Mouse (Mus musculus) frontal cortex, adult 2 months (tissue): ENCODE measurements around the gene Krt2. TPM values are rescaled to one million over a fixed set of nuclear protein-coding genes. Genes with fewer than 3 reads are reported as not detected.

Experiments used
- DNase-seq, 2 experiments: peaks; one replicate each; pipeline ENCODE4 v3.0.0; 2022; ENCODE audit warnings: low spot score in 1 of 2; ENCODE audit errors: extremely low spot score in 1 of 2
- polyA plus RNA-seq: library from polyadenylated mRNA; depleted of rRNA; stranded (reverse); fragments of >200 nt; gene quantifications from 2 replicates; pipeline ENCODE4 v1.2.3, GENCODE M21; 2012; rRNA removed

Krt2 gene
- 0.02 TPM in 1 of 2 replicates, not detected in the other for polyA plus RNA-seq

DNA sequence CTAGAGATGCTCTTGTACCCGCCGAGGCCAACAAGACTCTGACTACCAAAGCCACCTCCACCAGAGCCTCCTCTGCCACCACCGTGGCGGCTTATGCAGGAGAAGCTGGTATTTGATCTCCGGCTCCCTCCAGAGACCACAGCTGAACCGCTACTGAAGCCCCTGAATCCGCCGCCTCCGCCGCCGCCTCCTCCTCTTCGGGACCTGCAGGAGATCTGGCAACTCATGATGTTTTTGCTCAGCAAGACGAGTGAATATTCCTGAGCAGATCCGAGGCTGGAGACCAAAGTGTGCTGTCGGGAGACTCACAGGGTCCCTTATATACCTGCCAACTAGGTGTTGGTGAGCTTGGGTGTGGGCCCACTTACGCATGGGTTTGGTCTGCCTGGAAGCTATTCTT lies at the start of gene Krt2:
Krt2 (minus strand) TSS at position 295 of the 400 bp plus-strand sequence.
- DNase-seq = no peak

DNA sequence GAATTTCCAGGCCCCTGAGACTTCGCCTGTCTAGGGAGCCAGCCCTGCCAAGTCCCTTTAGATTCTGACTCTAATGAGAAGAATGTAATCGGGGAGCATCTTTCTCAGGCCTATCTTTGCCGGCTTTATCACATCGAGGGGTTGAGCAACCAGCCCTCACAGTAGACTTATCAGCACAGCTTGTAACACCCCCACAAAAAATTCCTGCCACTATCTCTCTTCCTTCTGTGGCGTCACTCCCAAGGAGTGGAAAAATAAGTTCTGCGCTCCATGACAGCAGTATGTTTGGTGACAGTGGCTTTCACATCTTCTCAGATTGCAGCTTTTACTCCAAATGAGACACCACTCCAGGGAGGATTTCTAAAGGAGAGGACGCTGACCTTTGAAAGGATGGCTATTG lies 48.8 kb upstream of the Krt2 start:
- DNase-seq = peak; percentile 28 to 73

DNA sequence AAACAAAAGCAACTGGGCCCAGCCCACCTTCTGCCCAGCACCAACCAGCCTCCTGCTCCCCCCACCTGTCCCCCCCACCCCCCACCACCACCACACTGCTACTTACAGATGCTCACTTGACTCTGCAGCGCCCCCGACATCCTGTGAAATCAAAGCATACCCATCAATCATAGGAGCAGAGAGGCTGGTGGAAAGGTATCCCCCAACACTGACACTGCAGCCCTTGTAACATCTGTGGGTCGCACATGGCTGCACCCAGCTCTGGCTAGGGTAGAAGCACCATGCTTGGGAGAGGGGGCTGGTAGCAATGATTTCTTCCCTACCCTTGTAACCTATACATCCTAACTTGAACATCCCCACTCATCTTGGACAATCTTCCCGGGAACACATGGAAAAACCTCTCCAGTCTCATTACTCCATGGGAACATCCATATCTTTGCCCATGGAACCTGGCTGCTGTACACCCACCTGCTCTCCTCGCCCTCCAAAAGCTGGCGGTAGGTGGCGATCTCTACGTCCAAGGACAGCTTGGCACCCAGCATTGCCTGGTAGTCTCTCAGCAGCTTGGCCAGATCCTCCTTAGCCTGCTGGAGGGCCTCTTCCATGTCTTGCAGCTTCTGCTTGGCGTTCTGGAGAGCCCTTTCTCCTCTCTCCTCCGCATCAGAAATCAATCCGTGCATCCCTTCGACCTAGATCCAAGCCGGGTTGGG lies 42.6 kb upstream of the Krt2 start:
- DNase-seq = no peak

DNA sequence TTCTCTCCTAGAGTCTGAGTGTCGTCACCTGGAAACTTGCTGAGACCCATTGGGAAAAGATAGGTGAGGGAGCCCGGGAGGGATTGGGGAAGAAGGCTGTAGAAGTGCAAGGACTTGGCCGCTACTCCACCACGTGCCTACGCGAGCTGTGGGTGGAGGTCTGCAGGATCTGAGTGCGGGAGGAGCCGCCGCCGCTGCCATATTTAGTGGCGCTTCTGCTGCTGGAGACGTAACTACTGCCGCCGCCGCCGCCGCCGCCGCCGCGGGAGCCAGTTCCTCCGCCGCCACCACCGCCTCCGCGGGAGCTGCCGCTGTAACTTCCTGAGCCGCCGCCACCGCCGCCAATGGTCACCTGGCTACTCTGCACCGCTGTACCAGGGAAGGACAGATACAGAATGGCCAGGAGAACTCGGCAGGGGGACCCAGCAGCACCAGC lies 41.8 kb upstream of the Krt2 start:
- peak in 1 of 2 experiments; percentile 67 for DNase-seq

DNA sequence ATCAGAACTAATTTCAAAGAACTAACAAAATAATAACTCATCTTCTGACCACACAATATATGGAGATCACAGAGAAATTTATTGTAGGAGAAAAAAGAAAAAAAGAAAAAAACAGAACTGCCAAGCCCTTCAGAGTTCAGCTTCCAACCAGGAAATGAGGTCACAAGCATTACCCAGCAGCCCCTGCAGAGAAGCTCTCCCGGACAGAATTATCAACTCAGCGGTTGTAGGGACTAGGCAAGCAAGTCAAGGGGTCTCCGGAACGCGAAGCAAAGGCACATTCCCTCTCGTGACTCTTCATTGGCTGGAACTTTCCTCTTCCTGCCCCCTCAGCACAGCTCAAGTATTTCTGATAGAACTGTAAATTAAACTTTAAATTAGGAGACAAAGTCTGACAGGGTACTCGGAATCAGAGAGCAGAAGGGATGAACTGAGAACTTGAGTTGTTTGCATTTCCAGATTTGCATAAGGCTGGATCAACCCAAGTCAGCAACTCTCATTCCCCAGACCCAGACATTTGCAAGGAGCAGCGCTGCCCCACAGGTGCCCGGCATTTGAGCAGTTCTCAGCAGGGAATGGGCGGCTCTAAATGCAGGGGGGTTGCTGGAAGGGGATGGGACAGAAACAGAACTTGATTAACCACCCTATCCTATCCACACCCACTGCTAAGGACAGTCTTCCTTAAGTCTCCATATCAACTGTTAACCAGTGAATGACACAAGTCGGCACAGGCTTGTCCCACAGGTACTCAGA lies 40.9 kb upstream of the Krt2 start:
- no peak for DNase-seq

DNA sequence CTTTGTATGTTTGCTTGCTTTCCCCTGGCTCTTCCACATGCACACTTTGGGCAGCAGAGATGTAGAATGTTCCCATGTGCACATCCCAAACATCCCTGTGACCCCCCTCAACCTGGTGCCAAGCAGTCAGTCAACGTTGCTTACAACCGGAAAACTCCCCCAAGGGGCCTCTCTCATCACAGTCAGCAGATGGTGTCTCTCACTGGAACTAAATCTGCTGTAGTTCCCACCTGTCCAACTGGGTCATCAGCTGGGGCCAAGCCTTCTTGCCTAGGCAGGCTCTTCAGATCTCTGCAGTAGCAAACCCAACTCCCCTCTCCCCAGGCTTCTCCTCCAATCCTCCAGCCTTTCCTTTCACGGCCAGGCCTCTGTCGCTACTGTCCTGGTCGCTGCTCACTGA lies 38.7 kb upstream of the Krt2 start:
- no peak for DNase-seq

DNA sequence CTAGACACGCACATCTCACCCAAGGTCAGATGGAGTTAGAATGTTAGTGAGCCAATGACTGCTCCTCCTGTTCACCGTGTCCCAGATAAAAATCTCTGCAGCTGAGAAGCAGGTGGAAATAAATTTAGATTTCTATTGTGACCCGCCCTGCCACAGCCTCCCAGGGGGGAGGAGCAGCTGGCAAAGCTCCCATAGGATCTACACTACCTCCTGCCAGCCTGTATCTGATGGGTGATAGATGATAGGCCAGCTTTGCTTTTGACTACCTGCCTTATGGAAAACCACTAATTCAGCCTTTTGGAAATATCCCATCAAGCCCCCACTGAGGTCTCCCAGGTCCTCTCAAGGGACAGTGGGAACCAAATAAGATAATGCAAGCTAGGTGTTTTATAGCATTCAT lies 37.8 kb upstream of the Krt2 start:
- no peak for DNase-seq

DNA sequence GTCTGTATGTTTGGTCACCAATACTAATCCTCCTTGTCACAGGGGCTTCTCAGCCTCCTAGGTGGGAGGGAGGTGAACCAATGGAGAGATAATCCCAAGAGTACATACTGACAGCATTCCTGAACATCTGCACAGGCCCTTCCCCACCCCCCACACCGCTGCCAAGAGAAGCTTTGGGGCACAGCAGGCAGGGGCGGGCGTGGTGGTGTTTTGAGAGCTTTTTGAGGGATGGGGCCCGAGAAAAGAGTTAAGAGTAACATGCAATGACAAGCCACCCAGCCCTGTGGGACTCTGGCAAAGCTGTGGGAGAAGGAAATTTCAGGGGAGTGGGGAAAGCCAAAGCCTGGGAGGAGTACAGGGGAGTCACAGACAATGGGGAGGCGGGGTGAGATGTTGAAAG lies 36.3 kb upstream of the Krt2 start:
- DNase-seq = no peak

DNA sequence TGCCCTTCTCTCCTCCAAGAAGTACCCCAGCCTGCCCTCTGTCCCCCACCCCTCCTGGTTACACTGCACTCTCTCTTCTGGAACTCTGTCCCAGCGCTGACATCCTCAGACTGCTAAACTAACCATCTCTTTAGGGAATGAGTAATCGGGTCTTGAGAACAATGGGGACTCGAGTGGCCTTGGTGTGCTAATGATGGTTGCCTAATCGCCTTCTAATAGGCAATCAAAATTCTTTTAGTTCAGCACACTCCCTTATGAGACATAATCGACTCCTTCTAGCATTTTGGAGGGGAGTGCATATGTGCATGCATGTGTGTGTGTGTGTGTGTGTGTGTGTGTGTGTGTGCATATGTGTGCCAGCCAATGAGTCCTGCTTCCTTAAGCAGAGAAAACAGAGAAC lies 34.6 kb upstream of the Krt2 start:
- no peak for DNase-seq

DNA sequence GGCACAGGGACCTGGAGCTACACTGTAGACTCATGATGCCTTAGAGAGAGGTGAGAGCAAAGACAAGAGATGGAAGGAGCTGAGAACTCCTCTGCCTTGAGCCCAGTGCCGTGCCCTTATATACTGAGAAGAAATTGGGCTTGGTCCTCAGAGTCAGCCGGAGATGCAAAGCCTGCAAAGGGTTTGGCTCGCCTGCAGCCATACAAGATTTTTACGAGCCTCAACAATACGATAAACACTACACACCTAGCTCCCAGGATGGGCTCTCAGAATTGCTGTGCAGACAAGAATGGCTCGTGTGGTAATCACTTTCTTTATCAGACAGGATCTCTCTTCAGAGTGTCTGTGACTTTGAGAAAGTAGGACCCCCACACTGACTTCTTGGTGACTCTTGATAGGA lies 32.7 kb upstream of the Krt2 start, which contains the start of gene Krt1:
Krt1 (minus strand) TSS at position 101 of the 400 bp plus-strand sequence.
- DNase-seq = no peak

DNA sequence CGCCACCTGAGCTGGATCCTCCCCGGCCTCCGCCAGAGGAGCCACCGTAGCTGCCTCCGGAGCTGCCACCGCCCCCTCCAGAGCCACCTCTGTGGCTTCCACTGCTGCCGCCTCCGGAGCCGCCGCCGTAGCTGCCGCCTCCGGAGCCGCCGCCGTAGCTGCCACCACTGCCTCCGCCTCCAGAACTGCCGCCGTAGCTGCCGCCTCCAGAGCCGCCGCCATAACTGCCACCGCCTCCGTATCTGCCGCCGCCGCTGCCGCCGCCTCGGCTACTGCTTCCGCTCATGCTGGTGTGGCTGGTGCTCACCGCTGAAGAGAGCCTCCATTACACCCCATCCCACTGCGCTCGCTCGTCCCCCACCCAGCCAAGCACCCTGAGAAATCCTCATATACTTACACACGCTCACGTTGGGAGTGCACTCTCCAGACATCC lies 28.0 kb upstream of the Krt2 start:
- DNase-seq = peak in 1 of 2 experiments; percentile 59

DNA sequence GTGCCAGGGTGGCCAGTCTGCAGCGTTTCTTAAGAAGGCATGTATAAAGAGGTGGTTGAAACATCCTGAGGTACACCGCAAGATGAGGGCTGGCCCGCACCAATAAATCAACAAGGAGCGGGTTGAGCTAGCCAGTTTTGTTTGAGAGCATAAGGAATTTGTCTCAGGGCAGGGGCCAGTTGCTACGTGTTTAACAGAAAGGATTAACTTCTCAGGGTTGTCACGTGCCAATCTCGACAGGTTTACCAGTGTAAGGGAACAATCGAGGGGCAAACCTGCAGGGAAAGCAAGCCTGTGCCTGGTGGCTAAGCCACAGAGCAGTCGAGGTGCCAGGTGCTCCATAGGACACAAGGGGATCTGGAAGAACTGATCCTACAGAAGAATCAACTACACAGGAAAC lies 25.2 kb upstream of the Krt2 start:
- DNase-seq = no peak

DNA sequence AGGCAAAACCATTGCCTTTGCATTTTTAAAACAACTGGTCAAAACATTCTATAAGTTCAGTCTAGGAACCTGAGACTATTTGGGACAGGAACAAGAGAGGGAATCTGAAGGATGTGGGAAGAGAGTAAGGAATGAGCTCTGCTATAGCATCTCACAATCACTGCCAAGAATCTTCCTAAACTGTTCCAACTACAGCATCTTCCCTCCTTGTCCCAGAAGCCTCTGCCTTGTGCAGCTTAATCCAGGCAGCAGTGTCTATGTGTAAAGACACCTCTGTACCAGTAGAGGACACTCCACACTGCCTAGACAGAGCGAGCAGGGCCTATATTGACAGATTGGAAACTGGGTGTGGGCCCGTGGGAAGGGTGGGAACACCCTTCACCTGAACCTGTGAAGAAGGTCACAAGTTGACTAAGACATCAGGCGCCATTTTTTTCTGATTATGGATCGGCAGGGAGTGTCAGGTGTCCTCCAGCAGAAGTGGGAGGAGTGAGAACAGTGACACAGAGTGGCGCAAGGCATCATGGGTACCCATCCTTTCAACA lies 16.9 kb upstream of the Krt2 start:
- DNase-seq = peak in 1 of 2 experiments; percentile 37

DNA sequence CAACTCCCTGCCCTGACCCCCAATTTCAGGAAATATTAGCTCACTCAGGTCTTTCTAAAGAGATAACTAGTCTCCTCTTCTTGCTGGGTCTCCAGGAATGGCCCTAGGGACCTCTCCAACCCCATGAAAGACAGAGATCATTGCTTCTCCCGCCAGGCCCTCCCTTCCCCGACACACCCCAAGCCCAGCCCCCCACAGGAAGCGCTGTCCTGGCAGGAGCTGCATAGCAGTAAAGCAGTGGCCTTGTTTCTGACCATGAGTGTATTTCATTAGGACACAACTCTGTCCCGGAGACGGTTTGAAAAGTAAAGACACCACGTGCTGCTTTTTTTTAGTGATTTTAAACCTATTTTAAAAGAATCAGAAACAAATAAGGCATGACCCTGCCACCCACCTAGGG lies 15.2 kb upstream of the Krt2 start:
- DNase-seq = no peak

DNA sequence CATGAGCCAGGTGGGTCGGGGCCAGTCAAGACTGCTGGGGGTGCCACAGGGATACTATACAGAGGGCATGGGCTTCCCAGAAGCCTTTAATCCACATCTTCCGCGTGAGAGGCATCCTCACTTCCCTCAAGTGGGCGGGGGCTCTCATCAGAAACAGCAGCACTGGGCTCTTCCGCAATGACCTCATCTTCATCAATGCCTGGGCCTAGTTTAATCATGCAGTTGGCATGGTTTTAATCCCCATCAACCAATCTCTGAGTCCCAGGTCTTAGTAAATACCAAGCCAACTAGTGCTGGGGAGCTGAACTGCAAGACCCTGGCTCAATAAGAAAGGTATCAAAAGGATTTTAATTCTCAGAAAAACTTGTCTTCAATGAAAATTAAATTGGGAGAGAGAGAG lies 11.5 kb upstream of the Krt2 start:
- no peak for DNase-seq

DNA sequence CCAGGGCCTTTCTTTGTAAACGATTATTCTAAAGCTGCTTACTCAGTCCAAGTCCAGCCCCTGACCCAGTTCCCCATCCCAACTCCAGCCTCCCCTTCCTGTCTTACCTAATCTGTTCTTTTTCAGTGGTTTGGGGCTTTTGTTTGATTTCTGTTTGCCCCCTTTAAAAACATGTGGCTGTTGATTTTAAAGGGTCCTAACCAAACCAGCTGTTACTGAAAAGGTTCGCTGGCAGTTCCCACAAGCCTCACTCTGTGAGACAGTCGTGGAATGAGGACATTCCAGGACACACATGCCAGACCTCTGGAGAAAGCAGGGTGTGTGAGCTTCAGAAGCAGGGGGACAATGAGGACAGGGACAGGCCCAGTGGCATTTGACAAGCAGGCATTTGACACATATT lies 3.8 kb upstream of the Krt2 start:
- no peak for DNase-seq

DNA sequence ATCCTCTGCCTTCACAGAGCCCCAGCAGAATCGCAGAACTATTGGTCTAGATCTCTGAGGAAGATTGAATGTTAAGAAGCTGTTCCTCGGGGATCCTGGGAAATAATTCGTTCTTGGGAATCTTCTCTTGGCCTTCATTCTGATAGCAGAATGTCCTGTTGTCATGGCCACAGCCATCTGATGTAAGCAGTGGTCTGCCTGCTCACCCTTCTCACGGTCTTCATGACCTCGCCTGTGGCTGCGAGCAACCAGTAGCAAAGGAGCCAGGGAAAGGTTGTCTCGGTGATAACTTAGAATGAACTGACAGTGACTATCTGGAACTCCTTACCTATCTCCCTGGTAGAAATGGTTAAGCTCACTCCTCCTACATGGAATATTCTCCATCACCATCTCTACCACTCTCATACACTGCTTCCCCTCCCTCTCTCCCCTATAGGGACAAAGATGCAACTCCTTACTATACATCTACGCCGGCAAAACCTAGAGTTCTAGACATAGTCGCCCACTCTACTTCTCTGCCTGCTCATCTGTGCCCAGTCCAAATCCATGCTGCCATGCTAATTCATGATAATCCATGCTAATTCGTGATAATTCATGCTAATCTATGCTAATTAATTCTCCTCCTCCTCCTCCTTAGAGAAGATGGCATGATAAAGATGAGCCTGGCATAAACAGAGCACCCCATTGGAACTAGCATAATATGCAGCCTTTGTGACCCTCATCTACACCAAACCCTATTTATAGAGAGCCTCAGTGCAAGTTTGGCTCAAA lies 14.7 kb downstream of the Krt2 start:
- DNase-seq = peak; percentile 50 to 68

DNA sequence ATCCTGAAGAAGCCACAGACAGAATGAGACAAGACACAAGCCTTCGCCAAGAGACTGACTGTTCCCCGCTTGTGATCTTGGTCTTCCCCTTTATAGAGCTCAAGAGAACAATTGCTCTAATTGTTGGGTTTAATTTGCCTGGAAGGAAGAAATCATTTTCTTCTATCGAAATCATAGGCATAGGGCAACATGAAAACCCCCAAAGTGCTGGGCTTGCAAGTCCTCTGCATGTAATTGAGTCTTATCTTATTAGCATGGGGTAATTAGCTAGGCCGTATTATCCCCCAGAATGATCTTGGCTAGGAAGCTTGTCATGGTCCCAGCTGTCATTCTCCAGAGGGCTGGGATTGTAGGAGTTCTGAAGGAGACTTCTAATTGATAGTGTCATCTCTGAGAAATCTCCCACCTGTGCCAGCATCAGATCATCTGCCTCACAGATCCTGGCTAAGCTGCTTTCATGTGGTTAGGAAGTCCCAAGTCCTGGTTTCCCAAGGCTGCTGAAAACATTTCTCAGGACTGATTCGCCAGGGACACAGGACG lies 15.6 kb downstream of the Krt2 start, which contains the start of gene Krt73:
Krt73 (minus strand) TSS at position 51 of the 540 bp plus-strand sequence.
- DNase-seq = no peak

DNA sequence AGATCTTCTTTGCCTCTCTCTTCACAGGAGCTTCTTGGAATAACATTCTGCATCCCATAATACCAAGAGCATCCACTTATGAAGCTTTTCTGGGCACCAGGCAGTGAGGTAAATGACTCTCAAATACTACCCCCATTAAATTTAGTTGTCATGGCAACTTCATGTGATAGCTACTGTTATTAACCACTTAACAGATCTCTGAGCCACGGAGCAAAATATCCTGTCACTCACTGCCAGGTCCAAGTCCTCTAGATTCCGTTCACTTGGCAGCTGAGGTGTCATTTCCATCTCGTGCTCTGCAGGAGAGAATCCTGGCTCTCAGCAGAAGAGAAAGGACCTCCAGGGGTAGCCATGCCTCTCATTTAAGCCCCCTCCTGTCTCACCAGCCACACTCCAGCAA lies 27.1 kb downstream of the Krt2 start:
- DNase-seq = no peak

DNA sequence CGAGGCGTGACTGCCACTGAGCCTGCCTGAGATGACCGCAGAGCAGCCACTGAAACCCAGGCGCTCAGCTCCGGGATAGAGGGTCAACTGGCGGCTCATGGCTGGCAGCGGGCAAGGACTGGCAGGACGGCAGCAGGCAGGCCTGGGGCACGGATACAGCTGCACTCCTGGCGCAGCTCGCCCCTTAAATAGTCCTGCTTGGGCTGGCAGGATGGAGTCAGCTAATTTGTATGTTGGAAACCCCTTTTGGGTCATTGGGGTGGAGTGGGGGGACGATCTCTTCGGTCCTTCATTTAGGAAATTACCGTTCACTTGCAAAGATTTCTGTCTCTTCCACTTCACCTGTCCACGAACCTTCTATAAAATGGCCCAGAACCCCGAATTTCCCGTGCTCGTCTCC lies 31.6 kb downstream of the Krt2 start, which contains the start of gene Krt72:
Krt72 (minus strand) TSS at position 101 of the 400 bp plus-strand sequence.
- no peak for DNase-seq
